Mouse (Mus musculus): ENCODE results near the gene Aldh3a1. TPM values are rescaled to one million over a fixed set of nuclear protein-coding genes. Genes with fewer than 3 reads are reported as not detected.

Gene Aldh3a1
- polyA plus RNA-seq, 1 experiment from 2014 or later: not detected

DNA sequence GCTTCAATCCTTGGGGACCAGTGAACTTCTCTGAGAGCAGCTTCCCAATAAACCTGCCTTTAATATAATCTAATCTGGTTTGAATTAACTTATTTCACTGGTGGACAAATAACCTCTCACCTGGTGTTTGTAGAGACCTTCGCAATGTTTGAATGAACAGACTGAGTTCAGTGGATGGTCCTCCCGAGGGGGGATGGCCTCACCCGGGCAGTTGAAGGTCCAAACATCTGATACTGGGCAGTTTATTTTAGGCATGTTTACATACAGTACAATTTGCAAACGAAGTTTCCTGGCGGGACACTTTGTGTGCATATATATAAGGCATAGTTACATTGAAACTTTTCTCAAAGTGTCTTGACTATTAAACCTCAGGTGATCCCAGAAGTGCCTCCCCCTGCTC is 26.8 kb downstream of the Aldh3a1 start:
- ChIA-PET POLR2A (no interaction called here), CTCF (no interaction called here)
- ATAC-seq (no peak), DNase-seq (ENCODE audit: low read depth, low spot score) (no peak)
- in situ Hi-C loops (cut with MboI; ENCODE audit: low pct_unique_long_range_greater_than_20kb): loop anchor here (10.0 kb wide), 1 partner anchor 129 kb away; no protein-coding TSS in a partner anchor
- TF ChIP-seq CTCF (IDR thresholded peaks at IDR 0.05): no peak
- H3K27me3 ChIP-seq: no peaks in the 10 kb centered on the region

DNA sequence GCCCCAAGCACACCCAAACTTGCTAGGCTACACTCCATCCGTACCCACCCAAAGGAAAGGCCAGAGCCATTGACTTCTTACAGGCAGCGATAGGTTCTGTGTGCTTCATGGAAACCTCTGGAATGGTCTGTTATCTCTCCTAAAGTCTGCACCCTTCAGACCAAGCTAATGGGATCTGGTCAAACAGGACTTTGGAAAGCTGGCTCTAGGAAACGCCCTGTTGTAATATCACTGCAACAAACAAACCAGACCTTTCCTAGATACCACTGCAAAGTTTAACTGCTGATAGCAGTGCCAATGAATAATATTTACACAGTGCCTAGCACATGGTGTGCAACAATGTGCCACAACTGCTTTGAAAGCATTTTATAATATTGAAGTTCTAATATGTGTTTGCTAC is 28.7 kb downstream of the Aldh3a1 start:
- DNase-seq (ENCODE audit: low read depth, low spot score) (no peak), ATAC-seq (no peak)
- ChIA-PET POLR2A (no interaction called here), CTCF (no interaction called here)
- in situ Hi-C loops (cut with MboI; ENCODE audit: low pct_unique_long_range_greater_than_20kb): loop anchor here (10.0 kb wide), 1 partner anchor 131 kb away; no protein-coding TSS in a partner anchor
- TF ChIP-seq CTCF (IDR thresholded peaks at IDR 0.05): no peak
- H3K27me3 ChIP-seq: no peaks in the 10 kb centered on the region

- no peak for TF ChIP-seq CTCF (IDR thresholded peaks at IDR 0.05)
- ATAC-seq: no peak
- ChIA-PET POLR2A (no interaction called here), CTCF (no interaction called here)
- no peaks in the 10 kb centered on the region for H3K27me3 ChIP-seq
- DNase-seq (ENCODE audit: low read depth, low spot score): no peak
- in situ Hi-C loops (cut with MboI; ENCODE audit: low pct_unique_long_range_greater_than_20kb): no loop called here
Measured at GRCm38 (mm10) chr11:61244406-61244805, 37.1 kb downstream of the Aldh3a1 start.

DNA sequence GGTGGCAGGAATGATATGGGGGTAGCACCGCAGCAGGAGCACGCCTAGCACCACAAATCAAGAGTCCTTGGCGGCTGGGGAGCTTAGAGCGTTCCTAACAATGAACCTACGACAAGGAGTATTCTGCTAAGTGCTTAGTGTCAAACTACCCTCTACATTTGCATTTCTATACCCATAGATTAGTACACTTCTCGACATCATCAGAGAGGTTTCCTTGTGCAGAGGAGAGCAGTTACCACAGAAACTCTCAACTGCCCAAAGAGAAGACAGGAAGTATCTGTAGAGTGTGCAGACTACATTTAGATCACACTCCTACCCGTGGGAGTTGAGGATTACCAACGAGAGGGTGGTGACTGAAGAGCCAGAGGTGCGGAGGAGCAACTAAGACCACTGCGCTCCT is 44.4 kb downstream of the Aldh3a1 start:
- no peak for TF ChIP-seq CTCF (IDR thresholded peaks at IDR 0.05)
- CTCF ChIA-PET: interaction anchor here (1.1 kb wide), 1 partner anchor 9 kb away, joined by 3 read pairs; no protein-coding TSS in a partner anchor
- DNase-seq (ENCODE audit: low read depth, low spot score) (no peak), ATAC-seq (no peak)
- in situ Hi-C loops (cut with MboI; ENCODE audit: low pct_unique_long_range_greater_than_20kb): no loop called here
- POLR2A ChIA-PET: no interaction called here
- H3K27me3 ChIP-seq: no peaks in the 10 kb centered on the region

- ATAC-seq (no peak), DNase-seq (ENCODE audit: low read depth, low spot score) (no peak)
- TF ChIP-seq CTCF (IDR thresholded peaks at IDR 0.05): no peak
- in situ Hi-C loops (cut with MboI; ENCODE audit: low pct_unique_long_range_greater_than_20kb): no loop called here
- POLR2A ChIA-PET: no interaction called here
- CTCF ChIA-PET: no interaction called here
- no peaks in the 10 kb centered on the region for H3K27me3 ChIP-seq
Measured at GRCm38 (mm10) chr11:61252807-61253206, 45.5 kb downstream of the Aldh3a1 start.

- ATAC-seq (no peak), DNase-seq (ENCODE audit: low read depth, low spot score) (no peak)
- ChIA-PET POLR2A (interaction anchor here (0.7 kb wide), 1 partner anchor 97 kb away, joined by 4 read pairs; no protein-coding TSS in a partner anchor), CTCF (interaction anchor here (1.1 kb wide), 1 partner anchor 24 kb away, joined by 3 read pairs; no protein-coding TSS in a partner anchor)
- in situ Hi-C loops (cut with MboI; ENCODE audit: low pct_unique_long_range_greater_than_20kb): no loop called here
- no peaks in the 10 kb centered on the region for H3K27me3 ChIP-seq
- TF ChIP-seq CTCF (IDR thresholded peaks at IDR 0.05): no peak
Measured at GRCm38 (mm10) chr11:61259106-61259505, 51.8 kb downstream of the Aldh3a1 start.

- in situ Hi-C loops (cut with MboI; ENCODE audit: low pct_unique_long_range_greater_than_20kb): no loop called here
- POLR2A ChIA-PET: no interaction called here
- no peak for ATAC-seq
- no peak for TF ChIP-seq CTCF (IDR thresholded peaks at IDR 0.05)
- no peaks in the 10 kb centered on the region for H3K27me3 ChIP-seq
- DNase-seq (ENCODE audit: low read depth, low spot score): no peak
- CTCF ChIA-PET: no interaction called here
Measured at GRCm38 (mm10) chr11:61262516-61262915, 55.2 kb downstream of the Aldh3a1 start.

- POLR2A ChIA-PET: interaction anchor here (0.8 kb wide), 1 partner anchor 89 kb away, joined by 6 read pairs; the partner anchor contains the start of gene Usp22
- in situ Hi-C loops (cut with MboI; ENCODE audit: low pct_unique_long_range_greater_than_20kb): no loop called here
- ATAC-seq: no peak
- no peak for TF ChIP-seq CTCF (IDR thresholded peaks at IDR 0.05)
- H3K27me3 ChIP-seq: no peaks in the 10 kb centered on the region
- CTCF ChIA-PET: interaction anchor here (1.5 kb wide), 1 partner anchor 9 kb away, joined by 3 read pairs; no protein-coding TSS in a partner anchor
- no peak for DNase-seq (ENCODE audit: low read depth, low spot score)
Measured at GRCm38 (mm10) chr11:61263841-61264240, 56.5 kb downstream of the Aldh3a1 start.

GRCm38 (mm10) chr11:61266551-61267533 is 59.5 kb downstream of the Aldh3a1 start, which contains the start of gene Aldh3a2:
TSS of gene Aldh3a2 (minus strand) at chr11:61267464.
- ChIA-PET CTCF (no interaction called here), POLR2A (interaction anchor here (0.5 kb wide), 1 partner anchor 120 kb away, joined by 3 read pairs; no protein-coding TSS in a partner anchor)
- in situ Hi-C loops (cut with MboI; ENCODE audit: low pct_unique_long_range_greater_than_20kb): no loop called here
- TF ChIP-seq CTCF (IDR thresholded peaks at IDR 0.05): no peak
- H3K27me3 ChIP-seq: no peaks in the 10 kb centered on the region
- ATAC-seq (peak; percentile 98), DNase-seq (ENCODE audit: low read depth, low spot score) (peak; percentile 71)

Other genes with a start within 250 kb of the Aldh3a1 start
- gene Kcnj12, start 185.0 kb upstream of the Aldh3a1 start, polyA plus RNA-seq (2021): not detected
- gene Tnfrsf13b, start 80.8 kb upstream of the Aldh3a1 start, polyA plus RNA-seq (2021): not detected
- 87.8 TPM for gene Usp22, start 32.5 kb upstream of the Aldh3a1 start, polyA plus RNA-seq (2021)
- 49.7 TPM for gene Aldh3a2, start 59.9 kb downstream of the Aldh3a1 start, polyA plus RNA-seq (2021)
- gene Slc47a2, start 135.3 kb downstream of the Aldh3a1 start, polyA plus RNA-seq (2021): not detected
- 0.09 TPM for gene Slc47a1, start 170.8 kb downstream of the Aldh3a1 start, polyA plus RNA-seq (2021)
- not detected for gene Rnf112, start 246.6 kb downstream of the Aldh3a1 start, polyA plus RNA-seq (2021)

Measured in Patski (cell line).